Comparison of ENCODE assay signal across 21 mouse cellular contexts in genomic region chr15:81759542-81759941, GRCm38 (mm10). TPM values are rescaled to one million over a fixed set of nuclear protein-coding genes. Genes with fewer than 3 reads are reported as not detected.
DNase-seq lines count a peak whose midpoint lies in the region; ATAC-seq and TF ChIP-seq lines count a peak whose summit lies in the region.
"Had no signal": no experiment of that assay in that cellular context is flagged by ENCODE, and none has a peak within 500 bp of the region (broad histone marks: within the 10 kb centered on the region; RNA-seq: fewer than 3 reads in every experiment).

No protein-coding gene starts in this region.

- ATAC-seq in intestine, embryonic 16.5 days = peak; percentile 74; the same call in 1 of the 2 replicates
- ATAC-seq in intestine, embryonic 15.5 days = no peak
- peak; percentile 71 for ATAC-seq in liver, embryonic 15.5 days (ENCODE audit: insufficient read depth)
- ATAC-seq in kidney, embryonic 16.5 days (ENCODE audit: low FRiP score, low TSS enrichment) = no peak
- ATAC-seq in hindbrain, embryonic 12.5 days (ENCODE audit: low FRiP score) = no peak
- ATAC-seq: CD4-positive, CD25-positive, alpha-beta regulatory T cell, adult 4 months; forebrain, embryonic 16.5 days had no signal

- no peak overlapping the region for H3K4me3 ChIP-seq in intestine, embryonic 16.5 days (ENCODE audit: low read length)
- no peak overlapping the region for H3K4me3 ChIP-seq in intestine, embryonic 15.5 days (replicated peaks)
- no peak overlapping the region for H3K4me3 ChIP-seq in MEL (ENCODE audit: control insufficient read depth in 1 of 2, insufficient read depth in 1 of 2, low read depth in 2 of 2, low read length in 2 of 2)
- H3K4me3 ChIP-seq in liver, embryonic 15.5 days (replicated peaks) = no peak overlapping the region
- no peak overlapping the region for H3K4me3 ChIP-seq in kidney, embryonic 16.5 days (ENCODE audit: low read length)
- no peak overlapping the region for H3K4me3 ChIP-seq in hindbrain, embryonic 12.5 days
- H3K4me3 ChIP-seq: embryonic facial prominence, embryonic 12.5 days; forebrain, embryonic 12.5 days; heart, embryonic 10.5 days had no signal

- peak; percentile 65 to 74; a peak in 3 of 4 replicates for TF ChIP-seq EP300 in MEL (IDR thresholded peaks at IDR 0.05; ENCODE audit: low read depth in 1 of 2, low read length in 2 of 2)

- H3K79me2 ChIP-seq in MEL (ENCODE audit: control insufficient read depth, insufficient read depth, low read length, poor library complexity) = no peaks in the 10 kb centered on the region

- WGBS in intestine, embryonic 16.5 days = 67% methylated on average over 3 of the region's 3 CpGs
- WGBS in intestine, embryonic 15.5 days = 78% methylated on average over 3 of the region's 3 CpGs
- WGBS in liver, embryonic 15.5 days (ENCODE audit: insufficient replicate concordance) = 38% methylated on average over 3 of the region's 3 CpGs
- 93% methylated on average over 3 of the region's 3 CpGs for WGBS in kidney, embryonic 16.5 days
- WGBS in hindbrain, embryonic 12.5 days = 95% methylated on average over 3 of the region's 3 CpGs

- H3K9me3 ChIP-seq in intestine, embryonic 16.5 days (ENCODE audit: control insufficient read depth, low read length) = no peaks in the 10 kb centered on the region
- H3K9me3 ChIP-seq in intestine, embryonic 15.5 days = no peaks in the 10 kb centered on the region
- no peaks in the 10 kb centered on the region for H3K9me3 ChIP-seq in MEL (replicated peaks; ENCODE audit: insufficient read depth, low read length)
- H3K9me3 ChIP-seq in liver, embryonic 15.5 days (replicated peaks) = 0 out of 2 replicates have a peak, but pooled peaks cover 4% of the 10 kb centered on the region
- no peaks in the 10 kb centered on the region for H3K9me3 ChIP-seq in kidney, embryonic 16.5 days (ENCODE audit: low read length)
- H3K9me3 ChIP-seq in hindbrain, embryonic 12.5 days (replicated peaks) = no peaks in the 10 kb centered on the region
- H3K9me3 ChIP-seq: embryonic facial prominence, embryonic 12.5 days; forebrain, embryonic 12.5 days; heart, embryonic 10.5 days had no signal

- no peak overlapping the region for H3K27ac ChIP-seq in intestine, embryonic 16.5 days (ENCODE audit: low read length)
- H3K27ac ChIP-seq in intestine, embryonic 15.5 days = no peak overlapping the region
- peak overlapping the region; percentile 33; the same call in 1 of the 2 replicates for H3K27ac ChIP-seq in MEL (ENCODE audit: control insufficient read depth, low read depth, low read length)
- H3K27ac ChIP-seq in liver, embryonic 15.5 days (replicated peaks) = peak overlapping the region; percentile 48
- H3K27ac ChIP-seq in kidney, embryonic 16.5 days (ENCODE audit: low read length) = no peak overlapping the region
- H3K27ac ChIP-seq in hindbrain, embryonic 12.5 days = no peak overlapping the region
- H3K27ac ChIP-seq: embryonic facial prominence, embryonic 12.5 days; forebrain, embryonic 12.5 days; heart, embryonic 10.5 days; hindbrain, embryonic 14.5 days had no signal

- peak; percentile 37 for DNase-seq in MEL (ENCODE audit: low read depth, low spot score)
- peak; percentile 61 for DNase-seq in testis, postnatal 14 days (ENCODE audit: low spot score)
- DNase-seq: adrenal gland, postnatal 10 days; B cell, adult 2 months; cerebellum, adult 11-12 months; cerebellum, adult 9-10 months; cerebellum, postnatal 25 days; gastrocnemius, postnatal 10 days; heart, adult 18-20 months; heart, postnatal 10 days had no signal

- TF ChIP-seq POLR2A in MEL (IDR thresholded peaks at IDR 0.05; ENCODE audit: control insufficient read depth in 1 of 2, insufficient read depth in 1 of 2, low read depth in 1 of 2, low read length in 2 of 2, poor library complexity in 1 of 2) = no peak

- TF ChIP-seq CTCF in MEL (IDR thresholded peaks at IDR 0.05 in 2 of 3, conservative IDR thresholded peaks at IDR 0.05 in 1 of 3; ENCODE audit: control insufficient read depth in 1 of 3, insufficient read depth in 1 of 3, low read depth in 2 of 3, low read length in 3 of 3, poor library complexity in 1 of 3, severe bottlenecking in 1 of 3) = no peak

- TF ChIP-seq RAD21 in MEL (IDR thresholded peaks at IDR 0.05; ENCODE audit: low read depth, low read length) = no peak

- H3K9ac ChIP-seq in intestine, embryonic 16.5 days (ENCODE audit: low read depth, low read length) = no peak overlapping the region
- no peak overlapping the region for H3K9ac ChIP-seq in intestine, embryonic 15.5 days
- no peak overlapping the region for H3K9ac ChIP-seq in MEL (ENCODE audit: control insufficient read depth, low read depth, low read length, poor library complexity, severe bottlenecking)
- H3K9ac ChIP-seq in liver, embryonic 15.5 days = no peak overlapping the region
- H3K9ac ChIP-seq in kidney, embryonic 16.5 days (replicated peaks; ENCODE audit: low read length) = no peak overlapping the region
- no peak overlapping the region for H3K9ac ChIP-seq in hindbrain, embryonic 12.5 days
- H3K9ac ChIP-seq: embryonic facial prominence, embryonic 12.5 days; forebrain, embryonic 12.5 days; hindbrain, embryonic 14.5 days had no signal

- 0 out of 2 replicates have a peak, but pooled peaks cover 4% of the 10 kb centered on the region for H3K4me1 ChIP-seq in intestine, embryonic 16.5 days (ENCODE audit: control insufficient read depth, insufficient read depth, low read length)
- H3K4me1 ChIP-seq in intestine, embryonic 15.5 days (replicated peaks) = 0 out of 2 replicates have a peak, but pooled peaks cover 2% of the 10 kb centered on the region
- H3K4me1 ChIP-seq in MEL (ENCODE audit: control insufficient read depth in 1 of 2, insufficient read depth in 2 of 2, low read length in 2 of 2) = peaks cover 12 to 15% of the 10 kb centered on the region in 2 experiments
- peaks cover 29% of the 10 kb centered on the region for H3K4me1 ChIP-seq in liver, embryonic 15.5 days (replicated peaks)
- H3K4me1 ChIP-seq in kidney, embryonic 16.5 days (ENCODE audit: insufficient read depth, low read length) = peaks cover 3% of the 10 kb centered on the region; the same call in 1 of the 2 replicates
- H3K4me1 ChIP-seq in hindbrain, embryonic 12.5 days = no peaks in the 10 kb centered on the region
- H3K4me1 ChIP-seq: embryonic facial prominence, embryonic 12.5 days; forebrain, embryonic 12.5 days had no signal

- H3K4me2 ChIP-seq in intestine, embryonic 16.5 days (ENCODE audit: low read depth, low read length) = no peak overlapping the region
- no peak overlapping the region for H3K4me2 ChIP-seq in intestine, embryonic 15.5 days (replicated peaks)
- no peak overlapping the region for H3K4me2 ChIP-seq in liver, embryonic 15.5 days
- H3K4me2 ChIP-seq in kidney, embryonic 16.5 days (replicated peaks; ENCODE audit: low read depth, low read length) = no peak overlapping the region
- no peak overlapping the region for H3K4me2 ChIP-seq in hindbrain, embryonic 12.5 days (replicated peaks)
- H3K4me2 ChIP-seq: embryonic facial prominence, embryonic 12.5 days; forebrain, embryonic 12.5 days; hindbrain, embryonic 14.5 days had no signal

- H3K27me3 ChIP-seq in intestine, embryonic 16.5 days (replicated peaks; ENCODE audit: control insufficient read depth, insufficient read depth, low read length) = no peaks in the 10 kb centered on the region
- no peaks in the 10 kb centered on the region for H3K27me3 ChIP-seq in intestine, embryonic 15.5 days (replicated peaks)
- H3K27me3 ChIP-seq in MEL (ENCODE audit: control insufficient read depth in 1 of 2, insufficient read depth in 2 of 2, low read length in 2 of 2) = no peaks in the 10 kb centered on the region
- H3K27me3 ChIP-seq in liver, embryonic 15.5 days = no peaks in the 10 kb centered on the region
- no peaks in the 10 kb centered on the region for H3K27me3 ChIP-seq in kidney, embryonic 16.5 days (ENCODE audit: insufficient read depth, low read length)
- no peaks in the 10 kb centered on the region for H3K27me3 ChIP-seq in hindbrain, embryonic 12.5 days
- H3K27me3 ChIP-seq: embryonic facial prominence, embryonic 12.5 days; forebrain, embryonic 12.5 days had no signal

- H3K36me3 ChIP-seq in intestine, embryonic 16.5 days (ENCODE audit: control insufficient read depth, insufficient read depth, low read length) = 0 out of 2 replicates have a peak, but pooled peaks cover 2% of the 10 kb centered on the region
- 0 out of 2 replicates have a peak, but pooled peaks cover 3% of the 10 kb centered on the region for H3K36me3 ChIP-seq in intestine, embryonic 15.5 days
- peaks cover 0 to 20% of the 10 kb centered on the region in 2 experiments; a peak in 2 of 4 replicates for H3K36me3 ChIP-seq in MEL (ENCODE audit: control insufficient read depth in 1 of 2, insufficient read depth in 2 of 2, low read length in 2 of 2)
- H3K36me3 ChIP-seq in liver, embryonic 15.5 days (replicated peaks) = 0 out of 2 replicates have a peak, but pooled peaks cover 9% of the 10 kb centered on the region
- H3K36me3 ChIP-seq in kidney, embryonic 16.5 days (ENCODE audit: insufficient read depth, low read length) = peaks cover 8% of the 10 kb centered on the region; the same call in 1 of the 2 replicates
- peaks cover 7% of the 10 kb centered on the region; the same call in 1 of the 2 replicates for H3K36me3 ChIP-seq in hindbrain, embryonic 12.5 days

RNA-seq across cellular contexts. Expression of gene Rangap1, which starts 14.2 kb away (rescaled TPM):
- 81.1 and 90.4 TPM in 2 replicates for polyA plus RNA-seq in intestine, embryonic 16.5 days (2015; fragmentation: Nextera tagmentation; extraction: Ambion mirVana)
- polyA plus RNA-seq in intestine, embryonic 15.5 days (2015; fragmentation: Nextera tagmentation; extraction: Ambion mirVana) = 95.0 and 102 TPM in 2 replicates
- total RNA-seq in MEL (2012; rRNA removed) = 191 and 197 TPM in 2 replicates
- 100 to 1,000 TPM in 1 of 2 experiments, not detected in 1; 281 TPM for polyA plus RNA-seq in MEL (2012; ENCODE audit: insufficient read depth in 1 of 2, insufficient read length in 2 of 2, low read depth in 1 of 2, low replicate concordance in 2 of 2, missing spikeins in 1 of 2)
- polyA plus RNA-seq in liver, embryonic 15.5 days (2015; fragmentation: Nextera tagmentation; extraction: Ambion mirVana) = 71.7 and 79.3 TPM in 2 replicates
- 101 and 109 TPM in 2 replicates for polyA plus RNA-seq in kidney, embryonic 16.5 days (2015; fragmentation: Nextera tagmentation; extraction: Ambion mirVana)
- polyA plus RNA-seq in hindbrain, embryonic 12.5 days (2016; fragmentation: Nextera tagmentation; extraction: Ambion mirVana) = 131 and 134 TPM in 2 replicates

RNA-seq across cellular contexts. Expression of gene Zc3h7b, which starts 14.7 kb away (rescaled TPM):
- 11.7 and 12.0 TPM in 2 replicates for polyA plus RNA-seq in intestine, embryonic 16.5 days (2015; fragmentation: Nextera tagmentation; extraction: Ambion mirVana)
- polyA plus RNA-seq in intestine, embryonic 15.5 days (2015; fragmentation: Nextera tagmentation; extraction: Ambion mirVana) = 16.8 and 17.2 TPM in 2 replicates
- total RNA-seq in MEL (2012; rRNA removed) = 16.9 and 18.2 TPM in 2 replicates
- 100 to 1,000 TPM in 1 of 2 experiments, 10 to 100 TPM in 1; 41.5 to 108 TPM for polyA plus RNA-seq in MEL (2012; ENCODE audit: insufficient read depth in 1 of 2, insufficient read length in 2 of 2, low read depth in 1 of 2, low replicate concordance in 2 of 2, missing spikeins in 1 of 2)
- polyA plus RNA-seq in liver, embryonic 15.5 days (2015; fragmentation: Nextera tagmentation; extraction: Ambion mirVana) = 5.0 and 5.1 TPM in 2 replicates
- 35.1 and 40.3 TPM in 2 replicates for polyA plus RNA-seq in kidney, embryonic 16.5 days (2015; fragmentation: Nextera tagmentation; extraction: Ambion mirVana)
- polyA plus RNA-seq in hindbrain, embryonic 12.5 days (2016; fragmentation: Nextera tagmentation; extraction: Ambion mirVana) = 51.6 and 52.1 TPM in 2 replicates

RNA-seq across cellular contexts. Expression of gene Tef, which starts 42.7 kb away (rescaled TPM):
- 12.5 and 14.5 TPM in 2 replicates for polyA plus RNA-seq in intestine, embryonic 16.5 days (2015; fragmentation: Nextera tagmentation; extraction: Ambion mirVana)
- polyA plus RNA-seq in intestine, embryonic 15.5 days (2015; fragmentation: Nextera tagmentation; extraction: Ambion mirVana) = 15.9 and 17.7 TPM in 2 replicates
- total RNA-seq in MEL (2012; rRNA removed) = 11.6 and 12.3 TPM in 2 replicates
- polyA plus RNA-seq in MEL (2012; ENCODE audit: insufficient read depth in 1 of 2, insufficient read length in 2 of 2, low read depth in 1 of 2, low replicate concordance in 2 of 2, missing spikeins in 1 of 2) = 10 to 100 TPM in 1 of 2 experiments, not detected in 1; 21.7 TPM
- polyA plus RNA-seq in liver, embryonic 15.5 days (2015; fragmentation: Nextera tagmentation; extraction: Ambion mirVana) = 6.2 and 8.1 TPM in 2 replicates
- polyA plus RNA-seq in kidney, embryonic 16.5 days (2015; fragmentation: Nextera tagmentation; extraction: Ambion mirVana) = 25.7 and 28.9 TPM in 2 replicates
- 30.0 and 31.9 TPM in 2 replicates for polyA plus RNA-seq in hindbrain, embryonic 12.5 days (2016; fragmentation: Nextera tagmentation; extraction: Ambion mirVana)

Comparison
In these comparisons a context has a peak if more than half of its experiments do, and no peak if none do; other contexts are left out.
1. ATAC-seq: peak in intestine, embryonic 16.5 days (single experiment) and liver, embryonic 15.5 days (single experiment); none in intestine, embryonic 15.5 days (single experiment), kidney, embryonic 16.5 days (single experiment) and hindbrain, embryonic 12.5 days (single experiment).
2. H3K27ac ChIP-seq: peak in MEL (single experiment) and liver, embryonic 15.5 days (single experiment); none in intestine, embryonic 16.5 days (single experiment), intestine, embryonic 15.5 days (single experiment), kidney, embryonic 16.5 days (single experiment) and hindbrain, embryonic 12.5 days (single experiment).